Comparison of ENCODE assay signal across 8 mouse cellular contexts in genomic region chr4:137664433-137664979, GRCm38 (mm10). TPM values are rescaled to one million over a fixed set of nuclear protein-coding genes. Genes with fewer than 3 reads are reported as not detected.
DNase-seq lines count a peak whose midpoint lies in the region; ATAC-seq and TF ChIP-seq lines count a peak whose summit lies in the region.

Rap1gap (plus strand) TSS chr4:137664726.

- no peaks in the 10 kb centered on the region for H3K36me3 ChIP-seq in heart, embryonic 11.5 days (ENCODE audit: control insufficient read depth, insufficient read depth, low read length)
- H3K36me3 ChIP-seq in liver, embryonic 15.5 days (replicated peaks) = no peaks in the 10 kb centered on the region

- peak within 1 kb of the TSS; percentile 28 for H3K9ac ChIP-seq in heart, embryonic 11.5 days (ENCODE audit: low read depth, low read length)
- no peak within 1 kb of the TSS for H3K9ac ChIP-seq in liver, embryonic 15.5 days

- peak within 1 kb of the TSS; percentile 89 for H3K4me2 ChIP-seq in heart, embryonic 11.5 days
- peak within 1 kb of the TSS; percentile 65 for H3K4me2 ChIP-seq in liver, embryonic 15.5 days

- ATAC-seq in heart, embryonic 11.5 days (replicated peaks; ENCODE audit: insufficient number of reproducible peaks, low FRiP score, low TSS enrichment) = no peak
- no peak for ATAC-seq in liver, embryonic 15.5 days (ENCODE audit: insufficient read depth)
- no peak for ATAC-seq in monocyte, adult 5-6 weeks (replicated peaks; ENCODE audit: insufficient number of reproducible peaks, low FRiP score, low TSS enrichment, poor library complexity, severe bottlenecking)

- WGBS in heart, embryonic 11.5 days (ENCODE audit: insufficient replicate concordance) = under 1% methylated on average over 34 of the region's 44 CpGs
- under 1% methylated on average over 39 of the region's 44 CpGs for WGBS in liver, embryonic 15.5 days (ENCODE audit: insufficient replicate concordance)
- 2% methylated on average over 43 of the region's 44 CpGs for WGBS in olfactory bulb, adult 2 months

- H3K9me3 ChIP-seq in heart, embryonic 11.5 days (replicated peaks; ENCODE audit: control insufficient read depth, low read length) = no peaks in the 10 kb centered on the region
- no peaks in the 10 kb centered on the region for H3K9me3 ChIP-seq in liver, embryonic 15.5 days (replicated peaks)

- H3K27ac ChIP-seq in heart, embryonic 11.5 days (ENCODE audit: low read depth, low read length) = no peak within 1 kb of the TSS
- no peak within 1 kb of the TSS for H3K27ac ChIP-seq in liver, embryonic 15.5 days (replicated peaks)
- peak within 1 kb of the TSS; percentile 47; the same call in 1 of the 2 replicates for H3K27ac ChIP-seq in olfactory bulb, adult 2 months (ENCODE audit: insufficient read depth, low read depth, low read length)

- TF ChIP-seq POLR2A in olfactory bulb, adult 2 months (IDR thresholded peaks at IDR 0.05; ENCODE audit: insufficient read depth, low read depth, low read length) = peak; percentile 52; the same call in 1 of the 2 replicates

- peaks cover 6% of the 10 kb centered on the region; the same call in 1 of the 2 replicates for H3K4me1 ChIP-seq in heart, embryonic 11.5 days (ENCODE audit: control insufficient read depth, insufficient read depth, low read length)
- H3K4me1 ChIP-seq in liver, embryonic 15.5 days (replicated peaks) = peaks cover 8% of the 10 kb centered on the region
- H3K4me1 ChIP-seq in olfactory bulb, adult 2 months (ENCODE audit: control insufficient read depth, insufficient read depth, low read length) = peaks cover 49% of the 10 kb centered on the region

- H3K4me3 ChIP-seq in heart, embryonic 11.5 days (ENCODE audit: low read depth, low read length) = peak within 1 kb of the TSS; percentile 55
- H3K4me3 ChIP-seq in liver, embryonic 15.5 days (replicated peaks) = peak within 1 kb of the TSS; percentile 46
- H3K4me3 ChIP-seq in olfactory bulb, adult 2 months (ENCODE audit: insufficient read depth, low read depth, low read length) = peak within 1 kb of the TSS; percentile 71

- DNase-seq in ovary, adult 18-20 months (ENCODE audit: low spot score) = peak; percentile 33
- no peak for DNase-seq in ovary, postnatal 14 days (ENCODE audit: low spot score)
- DNase-seq in cerebellum, postnatal 10 days = peak; percentile 80 to 83
- peak; percentile 53 to 80 for DNase-seq in kidney, postnatal 25 days

- no peak for TF ChIP-seq CTCF in olfactory bulb, adult 2 months (IDR thresholded peaks at IDR 0.05; ENCODE audit: insufficient read depth, low read depth, low read length)

- H3K27me3 ChIP-seq in heart, embryonic 11.5 days (ENCODE audit: control insufficient read depth, insufficient read depth, low read length) = peaks cover 41% of the 10 kb centered on the region
- H3K27me3 ChIP-seq in liver, embryonic 15.5 days = peaks cover 61% of the 10 kb centered on the region

RNA-seq across cellular contexts. Expression of gene Rap1gap, which starts in this region (rescaled TPM):
- 3.3 and 5.1 TPM in 2 replicates for polyA plus RNA-seq in heart, embryonic 11.5 days (2014; fragmentation: Nextera tagmentation; extraction: Ambion mirVana)
- polyA plus RNA-seq in liver, embryonic 15.5 days (2015; fragmentation: Nextera tagmentation; extraction: Ambion mirVana) = 2.0 and 3.8 TPM in 2 replicates
- not detected in 2 replicates for polyA plus RNA-seq in olfactory bulb, adult 2 months (2012; ENCODE audit: insufficient read depth, insufficient read length, low replicate concordance, missing spikeins)
- 2.3 to 5.5 TPM (median 3.0 TPM) in 3 replicates for total RNA-seq in monocyte, adult 5-6 weeks (2017)
